Mouse (Mus musculus): ENCODE data around the gene Gm21776.
"Not testable (repeated sequence)": the region's sequence is repeated elsewhere in the genome, so short reads cannot be mapped to it uniquely, and the experiment has no call there.

The Gm21776 gene

GRCm38 (mm10) chrY:76378362-76378761, at the start of gene Gm21776:
TSS of gene Gm21776 (plus strand) at chrY:76378662.
- not testable (repeated sequence) for ATAC-seq (ENCODE audit: low TSS enrichment)
